Mouse (Mus musculus): Measurements from ENCODE around the gene Col6a6. TPM values are rescaled to one million over a fixed set of nuclear protein-coding genes. Genes with fewer than 3 reads are reported as not detected.
A peak's percentile ranks its signal among the peaks of the same experiment; 100 is the strongest.
"Not testable (repeated sequence)": the region's sequence is repeated elsewhere in the genome, so short reads cannot be mapped to it uniquely, and the experiment has no call there.

The Col6a6 gene
- polyA plus RNA-seq (2015; fragmentation: Nextera tagmentation; extraction: Ambion mirVana): 0.88 and 1.2 TPM in 2 replicates

DNA sequence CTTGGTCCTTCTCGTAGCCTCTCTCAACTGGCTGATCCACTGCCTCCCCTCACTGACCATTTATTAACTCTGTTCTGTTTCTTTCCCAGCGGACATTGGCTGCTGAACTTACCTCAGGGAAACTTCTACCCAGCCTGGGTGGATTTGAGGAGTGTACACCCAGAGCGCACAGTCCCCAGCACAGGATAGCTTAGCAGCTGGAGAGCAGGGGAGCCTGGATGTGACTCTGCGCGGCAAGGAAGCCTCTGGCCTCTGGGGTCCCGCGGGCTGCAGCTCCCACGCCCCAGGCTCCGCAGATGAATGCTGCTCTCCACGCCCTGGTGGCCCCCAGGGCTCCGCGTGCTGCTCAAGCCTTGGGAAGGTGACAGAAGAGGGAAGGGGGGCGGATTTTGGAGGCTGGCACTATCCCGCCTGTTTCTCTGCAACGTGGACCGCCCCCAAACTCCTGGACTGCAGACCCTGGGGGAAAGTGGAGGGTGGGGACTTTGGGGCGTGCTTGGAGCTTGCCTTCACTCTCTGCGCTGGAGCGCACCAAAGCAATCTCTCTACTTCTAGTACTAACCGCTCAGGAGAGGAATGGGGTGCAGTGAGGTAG is at the start of gene Col6a6:
Col6a6 (minus strand) TSS at position 370 of the 595 bp plus-strand sequence.
- Histone ChIP-seq H3K4me2 (peak within 1 kb of the TSS; percentile 36), H3K36me3 (no peaks in the 10 kb centered on the region), H3K9ac (no peak within 1 kb of the TSS), H3K27me3 (peaks cover 16% of the 10 kb centered on the region), H3K4me3 (0 out of 2 replicates have a peak within 1 kb of the TSS, but pooled peaks have one; percentile 6), H3K9me3 (no peaks in the 10 kb centered on the region), H3K4me1 (no peaks in the 10 kb centered on the region), H3K27ac (no peak within 1 kb of the TSS)
- WGBS: 12% methylated on average over 20 of the region's 20 CpGs
- ATAC-seq (ENCODE audit: borderline replicate concordance, extremely low read depth, low FRiP score, low TSS enrichment): 0 out of 2 replicates have a peak, but pooled peaks have one; percentile 23

DNA sequence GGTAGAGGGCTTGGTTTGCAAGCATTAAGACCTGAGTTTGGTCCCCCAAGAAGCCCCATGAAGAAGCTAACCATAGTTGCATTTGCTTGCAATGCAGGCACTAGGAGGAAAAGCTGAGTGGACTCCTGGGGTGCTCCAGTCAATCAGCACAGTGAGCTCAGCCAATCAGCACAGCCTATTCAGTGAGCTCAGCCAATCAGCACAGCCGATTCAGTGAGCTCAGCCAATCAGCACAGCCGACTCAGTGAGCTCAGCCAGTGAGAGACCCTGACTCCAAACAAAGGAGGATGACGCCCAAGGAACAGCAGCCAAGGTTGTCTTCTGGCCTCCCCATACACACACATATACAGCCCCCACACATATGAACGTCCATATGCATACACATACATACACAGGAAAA is 48.2 kb upstream of the Col6a6 start:
- Histone ChIP-seq H3K27me3 (no peaks in the 10 kb centered on the region), H3K4me1 (no peaks in the 10 kb centered on the region), H3K4me3 (no peak overlapping the region), H3K27ac (no peak overlapping the region), H3K9ac (no peak overlapping the region), H3K9me3 (no peaks in the 10 kb centered on the region), H3K36me3 (no peaks in the 10 kb centered on the region), H3K4me2 (no peak overlapping the region)
- WGBS: 87% methylated on average over 4 of the region's 4 CpGs
- no peak for ATAC-seq (ENCODE audit: borderline replicate concordance, extremely low read depth, low FRiP score, low TSS enrichment)

DNA sequence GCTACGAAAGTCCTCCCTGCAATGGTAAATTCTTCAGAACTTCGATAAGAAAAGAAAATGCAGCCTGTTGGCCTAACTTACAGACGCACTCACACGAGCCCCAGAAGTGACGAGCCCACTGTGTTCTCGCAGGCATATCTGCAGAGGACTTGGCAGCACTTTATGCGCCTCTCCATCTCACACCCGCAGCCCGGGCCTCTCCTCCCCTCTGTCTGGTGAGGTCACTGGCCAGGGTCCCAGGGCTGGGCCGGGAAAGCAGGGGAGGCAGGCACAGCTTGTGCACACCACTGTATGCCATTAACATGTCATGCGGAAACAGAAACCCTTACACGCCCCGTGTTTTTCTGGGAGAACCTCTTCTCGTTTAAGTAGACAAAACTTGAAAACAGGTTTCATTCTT is 43.7 kb upstream of the Col6a6 start:
- Histone ChIP-seq H3K27ac (no peak overlapping the region), H3K27me3 (no peaks in the 10 kb centered on the region), H3K36me3 (no peaks in the 10 kb centered on the region), H3K4me3 (no peak overlapping the region), H3K4me1 (0 out of 2 replicates have a peak, but pooled peaks cover 5% of the 10 kb centered on the region), H3K9me3 (no peaks in the 10 kb centered on the region), H3K4me2 (no peak overlapping the region), H3K9ac (no peak overlapping the region)
- 46% methylated on average over 14 of the region's 14 CpGs for WGBS
- ATAC-seq (ENCODE audit: borderline replicate concordance, extremely low read depth, low FRiP score, low TSS enrichment): peak; percentile 55; the same call in 1 of the 2 replicates

DNA sequence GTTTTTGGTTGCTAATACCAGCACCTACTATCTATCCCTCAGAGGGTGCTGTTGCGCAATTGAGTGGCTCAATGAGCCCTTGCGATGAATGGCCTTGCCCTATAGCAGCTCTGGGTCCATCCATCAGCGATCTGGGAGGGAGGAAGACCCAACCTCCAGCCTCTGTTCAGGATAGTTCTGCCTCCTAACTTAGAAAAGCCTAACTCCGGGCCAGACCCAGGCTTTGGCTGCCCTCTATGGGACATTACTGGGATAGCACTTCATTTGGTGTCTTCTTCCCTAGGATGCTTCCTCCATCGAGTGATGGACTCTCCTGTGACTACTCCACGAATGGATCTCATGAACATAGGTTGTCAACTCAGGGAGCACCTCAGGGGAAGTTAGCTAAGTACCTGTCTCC is 29.8 kb upstream of the Col6a6 start:
- Histone ChIP-seq H3K4me3 (no peak overlapping the region), H3K4me2 (no peak overlapping the region), H3K27me3 (no peaks in the 10 kb centered on the region), H3K4me1 (no peaks in the 10 kb centered on the region), H3K9ac (no peak overlapping the region), H3K9me3 (no peaks in the 10 kb centered on the region), H3K36me3 (no peaks in the 10 kb centered on the region), H3K27ac (no peak overlapping the region)
- WGBS: 10% methylated on average over 6 of the region's 6 CpGs
- peak; percentile 35; the same call in 1 of the 2 replicates for ATAC-seq (ENCODE audit: borderline replicate concordance, extremely low read depth, low FRiP score, low TSS enrichment)

DNA sequence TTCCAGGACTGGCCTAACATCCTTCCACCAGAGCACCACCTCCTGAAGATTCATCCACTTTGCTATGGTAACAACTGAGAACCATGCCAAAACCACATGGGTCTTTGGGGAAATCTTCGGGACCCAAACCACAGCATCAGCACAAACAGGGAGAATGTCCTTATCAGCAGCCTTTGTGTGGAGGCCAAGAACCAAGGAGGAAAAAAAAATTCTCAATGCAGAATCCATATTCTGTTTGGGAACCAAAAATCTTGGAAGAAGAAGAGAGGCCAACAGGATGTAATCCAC is 24.8 kb upstream of the Col6a6 start:
- no peaks in the 10 kb centered on the region for H3K9me3 ChIP-seq
- H3K27ac ChIP-seq: no peak overlapping the region
- ATAC-seq (ENCODE audit: borderline replicate concordance, extremely low read depth, low FRiP score, low TSS enrichment): no peak
- H3K27me3 ChIP-seq: 0 out of 2 replicates have a peak, but pooled peaks cover 4% of the 10 kb centered on the region
- H3K4me3 ChIP-seq: no peak overlapping the region
- H3K9ac ChIP-seq: no peak overlapping the region
- H3K4me2 ChIP-seq: no peak overlapping the region
- peaks cover 5% of the 10 kb centered on the region; the same call in 1 of the 2 replicates for H3K4me1 ChIP-seq
- H3K36me3 ChIP-seq: no peaks in the 10 kb centered on the region
- WGBS: 62% methylated on average over 1 of the region's 1 CpGs

DNA sequence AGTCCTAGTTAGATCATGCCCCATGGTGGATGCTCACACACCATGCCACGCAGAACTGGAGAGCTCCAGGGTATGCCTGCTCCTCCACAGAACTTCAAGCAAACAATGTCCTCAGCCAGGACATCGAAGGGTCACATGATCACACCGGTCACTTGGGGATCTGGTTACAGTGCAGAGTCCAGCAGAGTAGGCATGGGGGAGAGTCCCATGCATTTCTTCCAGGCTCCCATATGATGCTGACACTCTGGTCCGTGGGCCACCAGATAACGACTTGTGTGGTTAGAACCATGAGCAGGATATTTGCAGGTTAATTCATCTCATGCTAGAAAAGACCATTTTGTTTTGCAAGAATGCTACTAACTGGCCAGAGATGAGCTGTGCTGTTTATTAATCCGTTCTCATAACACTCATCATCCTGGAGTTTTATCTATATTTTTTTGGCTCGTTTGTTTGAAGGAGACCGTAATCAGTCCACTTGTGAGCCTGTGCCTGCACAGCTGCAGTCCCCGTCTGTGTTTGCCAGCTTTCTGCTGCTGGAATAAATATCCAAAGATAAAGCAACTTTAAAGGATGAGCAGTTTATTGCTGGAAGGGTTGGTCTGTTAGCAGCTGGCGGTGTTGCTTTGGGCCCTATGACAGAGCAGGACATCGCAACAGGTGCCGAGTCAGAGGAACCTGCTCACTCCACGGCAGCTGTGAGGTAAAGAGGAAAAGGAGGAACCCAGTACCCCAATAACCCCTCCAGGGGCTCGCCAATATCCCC is 24.2 kb upstream of the Col6a6 start:
- Histone ChIP-seq H3K27ac (no peak overlapping the region), H3K9ac (no peak overlapping the region), H3K4me3 (no peak overlapping the region), H3K9me3 (no peaks in the 10 kb centered on the region), H3K36me3 (no peaks in the 10 kb centered on the region), H3K27me3 (0 out of 2 replicates have a peak, but pooled peaks cover 4% of the 10 kb centered on the region), H3K4me1 (peaks cover 5% of the 10 kb centered on the region; the same call in 1 of the 2 replicates), H3K4me2 (no peak overlapping the region)
- WGBS: 36% methylated on average over 14 of the region's 14 CpGs
- peak; percentile 64; the same call in 1 of the 2 replicates for ATAC-seq (ENCODE audit: borderline replicate concordance, extremely low read depth, low FRiP score, low TSS enrichment)

DNA sequence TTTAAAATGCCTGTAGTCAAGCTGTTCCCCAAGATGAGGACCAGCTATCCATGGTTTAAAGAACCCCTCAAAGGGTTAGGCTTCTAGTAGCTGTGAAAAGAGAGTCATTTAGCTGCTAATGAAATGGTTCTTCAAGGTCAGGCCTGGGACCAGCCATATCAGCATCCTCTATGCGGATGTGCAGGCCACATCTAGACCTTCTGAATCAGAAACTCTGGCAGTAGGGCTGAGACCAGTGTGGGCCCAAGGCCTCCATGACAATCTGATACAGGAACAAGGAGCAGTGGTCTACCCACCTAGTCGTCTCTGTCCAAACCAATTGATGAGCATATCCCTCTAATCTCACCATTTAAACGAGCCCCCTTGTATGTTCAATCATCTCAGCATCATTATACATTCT is 23.1 kb upstream of the Col6a6 start:
- 82% methylated on average over 3 of the region's 3 CpGs for WGBS

DNA sequence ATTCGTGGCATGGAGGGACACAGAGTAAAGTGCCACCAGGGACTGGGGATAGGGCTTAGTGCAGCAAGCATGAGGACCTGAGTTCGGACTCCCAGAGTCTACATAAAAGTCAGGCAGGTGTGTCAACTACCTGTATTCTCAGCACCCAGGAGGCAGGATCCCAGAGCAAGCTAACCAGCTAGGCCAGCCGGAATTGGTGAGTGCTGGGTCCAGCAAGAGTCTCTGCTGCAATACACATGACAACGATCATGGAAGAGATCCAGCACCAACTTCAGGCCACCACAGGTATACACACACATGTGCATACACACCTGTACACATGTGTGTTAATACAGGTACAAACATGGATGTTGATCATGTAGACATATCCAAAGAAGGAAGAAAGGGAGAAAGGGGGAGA is 20.4 kb upstream of the Col6a6 start:
- no peak overlapping the region for H3K27ac ChIP-seq
- 68% methylated on average over 4 of the region's 4 CpGs for WGBS

More for the DNA sequence above, 23.1 kb upstream of the Col6a6 start:
- no peak overlapping the region for H3K4me3 ChIP-seq
- H3K4me2 ChIP-seq: no peak overlapping the region
- H3K9ac ChIP-seq: no peak overlapping the region
- peaks cover 5% of the 10 kb centered on the region; the same call in 1 of the 2 replicates for H3K4me1 ChIP-seq
- ATAC-seq (ENCODE audit: borderline replicate concordance, extremely low read depth, low FRiP score, low TSS enrichment): no peak
- no peaks in the 10 kb centered on the region for H3K36me3 ChIP-seq
- H3K9me3 ChIP-seq: no peaks in the 10 kb centered on the region
- H3K27me3 ChIP-seq: 0 out of 2 replicates have a peak, but pooled peaks cover 4% of the 10 kb centered on the region
- H3K27ac ChIP-seq: no peak overlapping the region

DNA sequence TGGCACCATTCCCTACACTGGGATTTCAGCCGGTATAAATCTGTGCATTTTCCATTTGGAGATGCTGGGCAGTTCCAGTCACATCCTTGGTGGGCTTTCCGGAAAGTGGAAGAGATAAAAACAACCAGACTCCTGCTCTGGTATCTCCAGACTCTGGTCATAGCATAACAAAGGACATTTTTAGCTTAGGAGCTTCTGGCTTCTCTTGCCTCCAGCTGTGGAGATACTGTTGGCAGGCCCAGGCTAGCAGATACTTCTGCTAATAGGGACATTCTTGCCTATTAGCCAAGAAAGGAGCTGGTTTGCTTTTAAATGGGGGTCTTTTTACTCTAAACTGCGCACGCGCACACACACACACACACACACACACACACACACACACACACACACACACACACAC is 19.3 kb upstream of the Col6a6 start:
- Histone ChIP-seq H3K4me3 (no peak overlapping the region), H3K36me3 (no peaks in the 10 kb centered on the region), H3K4me1 (peaks cover 5% of the 10 kb centered on the region; the same call in 1 of the 2 replicates), H3K27ac (no peak overlapping the region), H3K27me3 (0 out of 2 replicates have a peak, but pooled peaks cover 4% of the 10 kb centered on the region), H3K9me3 (no peaks in the 10 kb centered on the region), H3K4me2 (no peak overlapping the region), H3K9ac (no peak overlapping the region)
- ATAC-seq (ENCODE audit: borderline replicate concordance, extremely low read depth, low FRiP score, low TSS enrichment): no peak
- 82% methylated on average over 3 of the region's 5 CpGs for WGBS

More for the DNA sequence above, 20.4 kb upstream of the Col6a6 start:
- Histone ChIP-seq H3K9ac (no peak overlapping the region), H3K4me1 (peaks cover 5% of the 10 kb centered on the region; the same call in 1 of the 2 replicates), H3K4me3 (no peak overlapping the region), H3K36me3 (no peaks in the 10 kb centered on the region), H3K9me3 (no peaks in the 10 kb centered on the region), H3K4me2 (no peak overlapping the region), H3K27me3 (0 out of 2 replicates have a peak, but pooled peaks cover 4% of the 10 kb centered on the region)
- ATAC-seq (ENCODE audit: borderline replicate concordance, extremely low read depth, low FRiP score, low TSS enrichment): no peak

DNA sequence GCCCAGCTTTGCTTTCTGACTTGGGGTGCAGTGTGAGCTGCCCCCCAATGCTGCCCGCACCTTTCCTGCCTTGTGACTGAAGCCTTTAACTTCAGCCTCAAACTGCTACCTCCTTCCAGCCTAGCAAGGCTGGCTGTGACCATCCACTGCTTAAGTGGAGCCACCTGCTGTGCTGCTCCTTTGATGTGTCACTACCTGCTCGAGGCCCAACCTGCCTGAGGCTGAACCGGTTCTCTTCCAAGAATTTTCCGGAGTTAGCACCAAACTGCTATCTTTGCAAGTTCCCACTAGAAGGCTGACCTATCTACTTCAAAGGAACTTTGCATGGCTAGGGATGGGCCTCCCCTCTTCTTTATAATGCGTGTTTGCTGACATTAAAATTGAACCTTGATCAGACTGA is 13.4 kb upstream of the Col6a6 start:
- WGBS: 36% methylated on average over 5 of the region's 5 CpGs
- H3K4me3 ChIP-seq; H3K27ac ChIP-seq; ATAC-seq (ENCODE audit: borderline replicate concordance, extremely low read depth, low FRiP score, low TSS enrichment); H3K4me1 ChIP-seq; H3K9me3 ChIP-seq; H3K9ac ChIP-seq; H3K36me3 ChIP-seq; H3K27me3 ChIP-seq; H3K4me2 ChIP-seq: not testable (repeated sequence)

DNA sequence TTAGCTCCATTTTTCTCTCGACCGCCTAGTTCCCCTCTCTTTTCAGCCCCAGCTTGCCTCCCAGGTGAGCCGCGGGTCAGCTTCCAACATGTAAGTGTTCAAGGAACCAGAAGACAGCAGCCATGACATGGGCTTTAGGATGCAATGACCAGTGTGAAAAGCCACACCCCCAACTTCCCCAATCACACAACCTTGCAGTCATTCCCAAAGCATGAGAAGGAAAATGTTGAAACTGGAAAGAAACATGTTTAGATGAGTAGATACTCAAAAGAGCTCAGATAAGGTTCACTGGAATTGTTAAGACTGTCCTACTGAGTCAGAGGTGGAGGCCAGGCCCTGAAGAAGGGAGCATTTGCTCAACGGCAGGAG is 11.2 kb upstream of the Col6a6 start:
- 0 out of 2 replicates have a peak, but pooled peaks cover 4% of the 10 kb centered on the region for H3K4me1 ChIP-seq
- no peaks in the 10 kb centered on the region for H3K9me3 ChIP-seq
- 81% methylated on average over 5 of the region's 5 CpGs for WGBS
- no peaks in the 10 kb centered on the region for H3K27me3 ChIP-seq
- H3K27ac ChIP-seq: no peak overlapping the region
- no peak for ATAC-seq (ENCODE audit: borderline replicate concordance, extremely low read depth, low FRiP score, low TSS enrichment)
- no peak overlapping the region for H3K9ac ChIP-seq
- no peaks in the 10 kb centered on the region for H3K36me3 ChIP-seq
- no peak overlapping the region for H3K4me2 ChIP-seq
- no peak overlapping the region for H3K4me3 ChIP-seq

All from lung, embryonic 15.5 days (tissue).